Mouse (Mus musculus): ENCODE data around the gene Fam171a1.
"Not testable (repeated sequence)": the region's sequence is repeated elsewhere in the genome, so short reads cannot be mapped to it uniquely, and the experiment has no call there.

Gene Fam171a1

GRCm38 (mm10) chr2:3113866-3114265 lies at the start of gene Fam171a1:
Gene Fam171a1 (plus strand): TSS chr2:3114224.
- no peak for DNase-seq

GRCm38 (mm10) chr2:3069140-3069539 lies 44.9 kb upstream of the Fam171a1 start:
- DNase-seq: no peak

GRCm38 (mm10) chr2:3088361-3088760 lies 25.7 kb upstream of the Fam171a1 start:
- not testable (repeated sequence) for DNase-seq

GRCm38 (mm10) chr2:3089274-3089673 lies 24.8 kb upstream of the Fam171a1 start:
- no peak for DNase-seq

- no peak for DNase-seq
Measured at GRCm38 (mm10) chr2:3096101-3096500, 17.9 kb upstream of the Fam171a1 start.

GRCm38 (mm10) chr2:3099971-3100370 lies 14.1 kb upstream of the Fam171a1 start:
- no peak for DNase-seq

- no peak for DNase-seq
Measured at GRCm38 (mm10) chr2:3101292-3101957, 12.6 kb upstream of the Fam171a1 start.

- DNase-seq: no peak
Measured at GRCm38 (mm10) chr2:3102360-3102759, 11.7 kb upstream of the Fam171a1 start.

GRCm38 (mm10) chr2:3107471-3107870 lies 6.6 kb upstream of the Fam171a1 start:
- no peak for DNase-seq

- DNase-seq: no peak
Measured at GRCm38 (mm10) chr2:3108431-3108830, 5.6 kb upstream of the Fam171a1 start.

GRCm38 (mm10) chr2:3108834-3109233 lies 5.2 kb upstream of the Fam171a1 start:
- DNase-seq: no peak

GRCm38 (mm10) chr2:3117855-3118202 lies 3.8 kb downstream of the Fam171a1 start:
- no peak for DNase-seq

- peak; percentile 93 for DNase-seq
Measured at GRCm38 (mm10) chr2:3118203-3118941, 4.3 kb downstream of the Fam171a1 start.

GRCm38 (mm10) chr2:3118969-3119368 lies 4.9 kb downstream of the Fam171a1 start:
- DNase-seq: peak; percentile 32

GRCm38 (mm10) chr2:3119371-3119935 lies 5.4 kb downstream of the Fam171a1 start:
- DNase-seq: no peak

- DNase-seq: no peak
Measured at GRCm38 (mm10) chr2:3122571-3122970, 8.5 kb downstream of the Fam171a1 start.

GRCm38 (mm10) chr2:3127256-3127883 lies 13.3 kb downstream of the Fam171a1 start:
- DNase-seq: no peak

GRCm38 (mm10) chr2:3128344-3128871 lies 14.4 kb downstream of the Fam171a1 start:
- no peak for DNase-seq

GRCm38 (mm10) chr2:3128910-3129309 lies 14.9 kb downstream of the Fam171a1 start:
- peak; percentile 56 for DNase-seq

GRCm38 (mm10) chr2:3132473-3132872 lies 18.4 kb downstream of the Fam171a1 start:
- no peak for DNase-seq

- peak; percentile 74 for DNase-seq
Measured at GRCm38 (mm10) chr2:3134580-3135296, 20.7 kb downstream of the Fam171a1 start.

- DNase-seq: peak; percentile 34
Measured at GRCm38 (mm10) chr2:3135297-3135684, 21.3 kb downstream of the Fam171a1 start.

GRCm38 (mm10) chr2:3138308-3138707 lies 24.3 kb downstream of the Fam171a1 start:
- peak; percentile 78 for DNase-seq
